8 mouse cellular contexts compared by ENCODE assay signal in genomic region chr9:37255149-37255888, GRCm38 (mm10). TPM values are rescaled to one million over a fixed set of nuclear protein-coding genes. Genes with fewer than 3 reads are reported as not detected.
DNase-seq lines count a peak whose midpoint lies in the region; ATAC-seq and TF ChIP-seq lines count a peak whose summit lies in the region.

TSS of gene Slc37a2 (minus strand) at chr9:37255738.

- no peaks in the 10 kb centered on the region for H3K36me3 ChIP-seq in forebrain, embryonic 13.5 days (ENCODE audit: poor library complexity, severe bottlenecking)
- no peaks in the 10 kb centered on the region for H3K36me3 ChIP-seq in liver, embryonic 15.5 days (replicated peaks)
- H3K36me3 ChIP-seq in neural tube, embryonic 11.5 days (ENCODE audit: control insufficient read depth, insufficient read depth, low read length): no peaks in the 10 kb centered on the region

- peak; percentile 94 for ATAC-seq in forebrain, embryonic 13.5 days
- ATAC-seq in liver, embryonic 15.5 days (ENCODE audit: insufficient read depth): peak; percentile 72
- ATAC-seq in neural tube, embryonic 11.5 days (ENCODE audit: insufficient read depth, low FRiP score, low TSS enrichment): peak; percentile 54

- WGBS in bone marrow, adult 2 months: under 1% methylated on average over 38 of the region's 38 CpGs
- 3% methylated on average over 38 of the region's 38 CpGs for WGBS in forebrain, embryonic 13.5 days
- 2% methylated on average over 38 of the region's 38 CpGs for WGBS in liver, embryonic 15.5 days (ENCODE audit: insufficient replicate concordance)
- 2% methylated on average over 38 of the region's 38 CpGs for WGBS in neural tube, embryonic 11.5 days

- TF ChIP-seq POLR2A in bone marrow, adult 2 months (IDR thresholded peaks at IDR 0.05; ENCODE audit: borderline replicate concordance, control insufficient read depth, low read depth, low read length): peak; percentile 20; the same call in 1 of the 2 replicates

- peak; percentile 74 for DNase-seq in CD4-positive, CD25-positive, alpha-beta regulatory T cell, adult 2 months (ENCODE audit: low read depth, low spot score)
- peak; percentile 74 to 75 for DNase-seq in heart, postnatal 10 days
- DNase-seq in kidney, postnatal 36 days: peak; percentile 72 to 83
- peak; percentile 68 for DNase-seq in neural tube, embryonic 11.5 days (ENCODE audit: low spot score)
- DNase-seq in testis, postnatal 10 days (ENCODE audit: low spot score): peak; percentile 76

- peak within 1 kb of the TSS; percentile 61 for H3K9ac ChIP-seq in forebrain, embryonic 13.5 days
- 0 out of 2 replicates have a peak within 1 kb of the TSS, but pooled peaks have one; percentile 15 for H3K9ac ChIP-seq in liver, embryonic 15.5 days
- H3K9ac ChIP-seq in neural tube, embryonic 11.5 days (ENCODE audit: low read length): peak within 1 kb of the TSS; percentile 45

- peaks cover 1% of the 10 kb centered on the region; the same call in 1 of the 2 replicates for H3K4me1 ChIP-seq in bone marrow, adult 2 months (ENCODE audit: control insufficient read depth, insufficient read depth, low read length)
- H3K4me1 ChIP-seq in forebrain, embryonic 13.5 days: peaks cover 13% of the 10 kb centered on the region
- peaks cover 7% of the 10 kb centered on the region for H3K4me1 ChIP-seq in liver, embryonic 15.5 days (replicated peaks)
- peaks cover 4% of the 10 kb centered on the region; the same call in 1 of the 2 replicates for H3K4me1 ChIP-seq in neural tube, embryonic 11.5 days (ENCODE audit: control insufficient read depth, insufficient read depth, low read length)

- H3K27me3 ChIP-seq in forebrain, embryonic 13.5 days: no peaks in the 10 kb centered on the region
- peaks cover 16% of the 10 kb centered on the region for H3K27me3 ChIP-seq in liver, embryonic 15.5 days
- H3K27me3 ChIP-seq in neural tube, embryonic 11.5 days (ENCODE audit: control insufficient read depth, insufficient read depth, low read length): no peaks in the 10 kb centered on the region

- peak within 1 kb of the TSS; percentile 85 for H3K27ac ChIP-seq in bone marrow, adult 2 months (ENCODE audit: control insufficient read depth, insufficient read depth, low read depth, low read length, poor library complexity)
- no peak within 1 kb of the TSS for H3K27ac ChIP-seq in forebrain, embryonic 13.5 days
- no peak within 1 kb of the TSS for H3K27ac ChIP-seq in liver, embryonic 15.5 days (replicated peaks)
- no peak within 1 kb of the TSS for H3K27ac ChIP-seq in neural tube, embryonic 11.5 days (ENCODE audit: low read depth, low read length)

- H3K9me3 ChIP-seq in forebrain, embryonic 13.5 days (replicated peaks): no peaks in the 10 kb centered on the region
- no peaks in the 10 kb centered on the region for H3K9me3 ChIP-seq in liver, embryonic 15.5 days (replicated peaks)
- H3K9me3 ChIP-seq in neural tube, embryonic 11.5 days (ENCODE audit: control insufficient read depth, low read length): no peaks in the 10 kb centered on the region

- no peak for TF ChIP-seq CTCF in bone marrow, adult 2 months (IDR thresholded peaks at IDR 0.05; ENCODE audit: control insufficient read depth, insufficient read depth, low read length)

- peak within 1 kb of the TSS; percentile 61 for H3K4me3 ChIP-seq in bone marrow, adult 2 months (replicated peaks; ENCODE audit: control insufficient read depth, low read depth, low read length)
- peak within 1 kb of the TSS; percentile 37 for H3K4me3 ChIP-seq in forebrain, embryonic 13.5 days
- peak within 1 kb of the TSS; percentile 51 for H3K4me3 ChIP-seq in liver, embryonic 15.5 days (replicated peaks)
- H3K4me3 ChIP-seq in neural tube, embryonic 11.5 days (ENCODE audit: low read depth, low read length): peak within 1 kb of the TSS; percentile 35

- H3K4me2 ChIP-seq in forebrain, embryonic 13.5 days: peak within 1 kb of the TSS; percentile 75
- peak within 1 kb of the TSS; percentile 70 for H3K4me2 ChIP-seq in liver, embryonic 15.5 days
- H3K4me2 ChIP-seq in neural tube, embryonic 11.5 days (ENCODE audit: low read depth): peak within 1 kb of the TSS; percentile 66

- intact Hi-C loops in heart, postnatal 10 days (cut with DNase I): loop anchor here (5.0 to 10.0 kb wide), 2 partner anchors 72 to 379 kb away; no protein-coding TSS in a partner anchor

RNA-seq across cellular contexts. Expression of gene Slc37a2, which starts in this region (rescaled TPM):
- polyA plus RNA-seq in bone marrow, adult 2 months (2011; ENCODE audit: insufficient read depth, insufficient read length, low replicate concordance, missing spikeins): 3.1 and 7.3 TPM in 2 replicates
- 0.99 and 1.2 TPM in 2 replicates for polyA plus RNA-seq in forebrain, embryonic 13.5 days (2015; fragmentation: Nextera tagmentation; extraction: Ambion mirVana)
- 1 to 10 TPM; 1.4 to 2.1 TPM for total RNA-seq in heart, postnatal 10 days (2021)
- 1.6 and 1.8 TPM in 2 replicates for polyA plus RNA-seq in liver, embryonic 15.5 days (2015; fragmentation: Nextera tagmentation; extraction: Ambion mirVana)
- 2.0 TPM in 2 replicates for polyA plus RNA-seq in neural tube, embryonic 11.5 days (2014; fragmentation: Nextera tagmentation; extraction: Ambion mirVana)
